Mouse (Mus musculus) lung, postnatal 14 days (tissue): ENCODE measurements at regions not wholly inside any gene's neighbourhood (a gene's known extent, or its start where the extent isn't known, plus 50 kb on each side); places are given as distances from the start of the nearest gene placed in this dataset.

Experiments used
- DNase-seq: peaks from one replicate; pipeline ENCODE4 v3.0.0; 2021

DNA sequence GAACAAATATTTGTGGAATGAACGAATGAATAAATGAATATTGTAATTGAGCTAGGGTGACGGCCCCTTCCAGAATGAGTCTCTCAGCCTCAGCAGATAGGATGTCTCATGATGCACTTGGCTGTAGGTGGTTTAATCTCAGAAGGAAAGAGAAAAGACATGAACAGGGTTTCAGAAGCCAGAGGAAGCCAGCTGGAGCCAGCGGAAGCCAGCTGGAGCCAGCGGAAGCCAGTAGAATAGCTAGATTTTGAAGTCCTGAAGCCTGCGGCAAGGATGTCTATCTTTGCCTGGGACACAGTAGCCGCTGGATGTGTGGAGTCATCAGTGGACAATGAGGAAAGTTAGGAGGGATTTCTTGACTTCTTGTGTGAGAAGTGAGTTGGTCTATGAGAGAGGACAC is 188.3 kb upstream of the Ppp2r3a start:
- no peak for DNase-seq

GRCm38 (mm10) chr9:101438564-101439180 is 187.1 kb upstream of the Ppp2r3a start:
- DNase-seq, result no peak

DNA sequence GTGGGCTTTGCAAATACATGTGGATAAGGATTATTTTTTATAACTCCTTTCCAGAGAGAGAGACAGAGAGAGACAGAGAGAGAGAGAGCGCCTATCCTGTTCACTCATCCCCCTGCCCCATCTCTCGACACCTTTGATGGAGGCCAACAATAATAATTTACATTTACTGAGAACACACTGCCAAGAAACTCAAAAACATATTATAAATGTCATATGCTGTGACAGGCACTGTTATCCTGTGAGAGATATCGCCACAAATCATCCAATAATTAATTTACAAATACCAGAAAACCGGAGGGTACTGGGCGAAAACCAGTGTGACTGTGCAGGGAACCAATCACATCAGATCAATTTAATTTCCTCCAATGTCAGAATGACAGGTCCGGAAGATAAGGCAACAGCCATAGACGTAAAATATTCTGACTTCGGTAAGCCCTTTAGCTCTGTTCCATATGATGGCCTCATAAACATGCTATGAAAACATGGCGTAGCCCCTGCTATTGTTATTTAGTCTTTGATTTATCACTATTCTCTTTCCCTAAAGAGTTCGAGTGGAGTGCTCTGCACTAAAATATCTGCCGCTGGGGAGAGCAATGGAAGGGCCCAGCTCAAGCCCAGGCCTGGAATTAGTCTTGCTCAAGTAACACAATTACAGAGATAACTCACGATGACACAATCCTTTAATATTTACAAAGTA is 173.5 kb upstream of the Ppp2r3a start:
- no peak for DNase-seq

GRCm38 (mm10) chr9:101423041-101423440 is 171.4 kb upstream of the Ppp2r3a start:
- DNase-seq, result no peak

DNA sequence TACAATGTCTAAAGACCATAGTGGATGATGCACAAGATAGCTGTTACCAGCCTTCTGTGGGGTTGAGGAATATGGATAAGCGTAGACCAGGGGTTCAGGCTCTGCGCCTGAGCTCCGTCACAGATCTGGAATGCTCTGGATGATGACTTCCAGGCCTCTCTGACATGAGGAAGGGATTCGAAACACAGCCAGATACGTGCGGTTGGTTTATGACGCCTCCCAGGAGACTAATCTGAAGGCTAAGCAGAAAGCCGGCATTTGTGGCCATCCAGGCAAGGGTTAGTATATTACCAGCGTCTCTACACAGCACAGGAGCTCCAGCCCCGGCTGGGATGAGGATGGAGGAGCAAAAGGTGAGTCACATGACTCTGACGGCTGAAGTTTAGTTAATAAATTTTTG is 170.4 kb upstream of the Ppp2r3a start:
- DNase-seq, result no peak

DNA sequence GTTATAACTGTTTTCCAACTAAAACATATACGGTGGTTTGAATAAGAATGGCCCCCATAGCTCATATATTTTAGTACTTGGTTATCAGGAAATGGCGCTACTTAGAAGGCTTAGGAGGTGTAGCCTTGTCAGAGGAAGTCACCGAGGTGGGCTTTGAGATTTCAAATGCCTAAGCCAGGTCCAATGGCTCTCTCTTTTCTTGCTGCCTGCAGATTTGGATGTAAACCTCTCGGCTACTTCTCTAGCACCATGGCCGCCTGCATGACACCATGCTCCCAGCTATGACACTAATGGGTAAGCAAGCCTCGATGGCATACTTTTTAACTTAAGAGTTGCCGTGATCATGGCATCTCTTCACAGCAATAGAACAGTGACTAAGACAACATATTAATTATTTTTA is 169.5 kb upstream of the Ppp2r3a start:
- DNase-seq, result no peak

GRCm38 (mm10) chr9:101420181-101420580 is 168.6 kb upstream of the Ppp2r3a start:
- DNase-seq, result no peak

GRCm38 (mm10) chr9:101417660-101418059 is 166.1 kb upstream of the Ppp2r3a start:
- DNase-seq, result no peak

- no peak for DNase-seq
These were observed 164.7 kb upstream of the Ppp2r3a start for GRCm38 (mm10) chr9:101416321-101416720.

GRCm38 (mm10) chr9:101413071-101413633 is 161.6 kb upstream of the Ppp2r3a start:
- DNase-seq, result no peak

DNA sequence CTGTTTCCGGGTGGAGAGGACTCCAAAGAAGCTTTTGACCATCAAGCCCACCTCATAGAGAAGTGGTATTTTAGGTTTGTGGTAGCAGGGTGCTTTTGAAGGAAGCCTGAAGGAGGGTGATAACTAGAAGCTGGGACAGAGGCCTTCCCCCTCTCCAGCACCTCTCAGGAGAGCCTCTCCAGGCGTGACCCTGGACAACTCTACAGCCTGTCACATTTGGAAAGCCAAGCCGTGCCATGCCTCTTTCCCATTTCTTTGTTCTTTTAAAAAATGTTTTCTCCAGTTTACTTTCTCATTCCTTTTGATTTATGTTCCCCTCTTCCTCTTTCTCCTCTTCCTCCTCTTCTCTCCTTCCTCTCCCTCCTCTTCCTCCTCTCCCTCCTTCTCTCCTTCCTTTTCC is 160.4 kb upstream of the Ppp2r3a start:
- no peak for DNase-seq

DNA sequence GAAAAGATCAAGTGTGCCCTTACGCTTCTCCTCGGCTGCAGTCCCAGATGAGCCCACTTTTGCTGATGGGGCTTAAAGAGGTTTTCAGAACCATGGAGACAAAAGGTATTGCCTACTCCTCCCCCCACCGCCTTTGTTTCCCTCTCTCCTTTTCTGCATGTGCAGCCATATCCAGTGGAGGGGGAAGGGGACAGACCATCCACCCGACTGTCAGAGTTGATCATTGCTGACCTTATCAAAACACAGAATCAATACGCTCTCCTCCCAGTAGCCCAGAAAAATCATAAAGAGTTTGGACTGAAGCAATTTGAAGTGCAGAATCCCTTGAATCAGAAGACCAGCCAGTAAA is 159.9 kb upstream of the Ppp2r3a start:
- DNase-seq, result no peak

- no peak for DNase-seq
These were observed 159.4 kb upstream of the Ppp2r3a start for GRCm38 (mm10) chr9:101410783-101411531.

DNA sequence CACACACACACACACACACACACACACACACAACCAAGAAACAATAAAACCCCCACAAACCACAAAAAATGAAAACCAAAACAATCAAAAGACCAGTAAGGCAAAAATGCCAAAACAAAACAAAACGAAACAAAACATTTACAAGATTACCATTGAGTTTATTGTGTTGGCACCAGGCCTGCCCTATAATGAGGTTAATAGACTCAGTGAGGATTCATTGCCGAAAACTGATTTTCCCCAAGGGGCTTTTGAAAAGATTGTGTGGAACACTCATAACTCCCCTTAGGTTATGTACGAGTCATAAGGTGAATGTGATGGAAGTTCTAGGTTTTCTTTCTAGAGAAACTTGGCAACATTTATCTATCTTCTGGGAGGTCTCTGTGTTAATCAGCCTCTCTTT is 158.8 kb upstream of the Ppp2r3a start:
- DNase-seq, result no peak

DNA sequence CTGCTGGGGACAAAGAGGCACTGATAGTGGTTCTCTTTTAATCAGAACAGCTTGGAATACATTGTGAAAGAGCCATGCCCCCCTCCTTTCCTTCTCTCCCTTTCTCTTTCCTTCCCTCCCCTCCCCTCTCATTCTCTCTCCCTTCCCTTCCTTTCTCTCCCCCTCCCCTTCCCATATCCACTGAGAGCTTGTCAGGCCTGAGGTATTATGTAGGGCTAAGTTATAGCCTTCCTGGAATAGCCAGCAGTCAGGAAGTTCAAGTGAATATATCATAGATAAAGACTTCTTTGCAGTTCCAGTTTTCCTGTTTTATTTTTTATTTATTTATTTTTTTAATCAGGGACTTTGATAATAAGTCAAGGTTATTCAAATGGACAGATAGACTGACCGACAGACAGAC is 156.5 kb upstream of the Ppp2r3a start:
- DNase-seq, result no peak

DNA sequence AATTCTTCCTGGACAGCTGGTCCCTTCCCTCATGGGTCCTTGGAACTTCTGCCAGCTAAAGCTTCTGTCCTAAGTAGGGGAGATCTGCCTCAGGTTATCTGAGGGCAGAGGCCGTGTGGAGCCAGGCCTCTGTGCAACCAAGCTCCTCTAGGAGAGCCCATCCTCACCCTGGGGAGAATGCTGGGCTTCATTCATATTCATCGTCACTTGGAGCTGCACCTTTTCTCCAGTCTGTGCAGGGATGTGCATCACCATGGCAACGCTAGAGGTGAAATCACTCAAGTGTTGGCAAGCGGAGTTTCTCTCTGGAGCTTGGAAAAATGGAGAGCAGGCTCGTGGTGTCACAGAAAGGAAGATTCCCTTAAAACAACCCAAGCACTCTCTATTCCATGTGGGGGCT is 155.5 kb upstream of the Ppp2r3a start:
- DNase-seq, result no peak

GRCm38 (mm10) chr9:101404441-101405081 is 153.0 kb upstream of the Ppp2r3a start:
- DNase-seq, result no peak

DNA sequence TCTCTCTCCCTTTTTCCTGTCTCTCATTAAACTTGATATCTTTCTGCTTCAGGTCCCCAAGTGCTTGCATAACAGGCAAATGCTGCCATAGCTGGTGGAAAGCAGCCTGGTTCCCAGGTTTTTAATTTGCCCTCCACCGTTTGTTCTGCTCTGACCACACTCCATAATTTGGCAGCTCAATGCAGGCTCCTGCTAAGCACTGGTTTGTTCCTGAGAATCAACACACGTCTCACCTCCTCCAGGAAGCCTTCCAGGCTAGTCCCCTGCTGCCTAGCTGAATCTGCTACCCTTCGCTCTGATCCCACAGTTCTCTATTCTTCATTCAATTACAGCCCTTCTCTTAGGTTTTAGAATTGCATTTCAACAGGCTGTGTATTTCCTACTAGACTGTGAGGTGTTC is 152.4 kb upstream of the Ppp2r3a start:
- no peak for DNase-seq

DNA sequence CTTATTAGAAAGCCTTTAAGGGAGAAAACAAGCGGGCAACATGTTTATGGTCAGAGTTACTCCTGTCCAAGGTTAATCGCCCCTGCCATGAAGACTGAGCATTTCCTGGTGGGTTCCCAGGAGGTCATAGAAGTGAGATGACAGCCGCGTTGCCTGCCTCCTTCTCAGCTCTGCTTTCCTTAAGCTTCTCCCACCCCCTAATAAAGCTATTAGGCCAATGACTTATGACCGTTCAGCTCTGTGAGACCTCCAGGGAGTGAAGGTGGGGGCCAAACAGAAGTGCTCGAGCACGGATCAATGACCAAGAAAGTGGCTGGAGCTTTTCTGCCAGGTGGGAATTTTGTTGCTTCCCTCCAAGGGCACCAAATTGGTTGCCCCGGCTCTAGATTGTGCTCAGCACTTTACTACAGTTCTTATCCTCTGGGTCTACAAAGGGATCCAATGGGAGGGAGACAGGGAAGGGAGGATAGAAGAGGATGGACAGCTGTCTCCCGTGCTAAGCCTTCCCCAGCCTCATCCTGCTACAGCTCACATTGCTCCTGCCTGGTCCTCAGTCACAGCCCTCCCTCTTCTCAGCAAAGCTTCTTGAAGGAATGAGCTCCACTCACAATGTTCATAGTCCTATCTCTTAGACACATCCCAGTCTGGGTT is 151.1 kb upstream of the Ppp2r3a start:
- no peak for DNase-seq

- DNase-seq, result no peak
These were observed 149.8 kb upstream of the Ppp2r3a start for GRCm38 (mm10) chr9:101401416-101401815.

DNA sequence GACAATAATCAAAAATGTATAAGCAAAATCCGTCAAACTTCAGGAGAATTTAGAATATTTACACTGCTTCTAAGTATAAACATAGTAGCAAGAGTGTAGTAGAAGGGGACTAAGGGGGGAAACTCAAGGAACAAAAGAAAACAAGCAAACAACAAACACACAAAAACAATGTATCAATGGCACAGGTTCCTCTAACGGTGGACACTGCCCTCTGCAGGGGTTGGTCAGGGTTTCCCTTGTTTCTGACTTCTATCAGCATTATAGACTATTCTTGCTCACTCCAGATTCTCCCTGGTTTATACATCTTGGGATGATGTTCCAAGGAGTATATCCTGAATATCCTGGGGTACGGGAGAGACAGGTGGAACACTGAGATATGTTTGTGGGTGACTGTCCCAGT is 147.3 kb upstream of the Ppp2r3a start:
- no peak for DNase-seq

GRCm38 (mm10) chr9:101369380-101369779 is 117.8 kb upstream of the Ppp2r3a start:
- no peak for DNase-seq

- no peak for DNase-seq
These were observed 105.0 kb upstream of the Ppp2r3a start for GRCm38 (mm10) chr9:101356607-101357006.
